Mouse (Mus musculus): ENCODE measurements around the gene Ankrd13b.

Ankrd13b gene

DNA sequence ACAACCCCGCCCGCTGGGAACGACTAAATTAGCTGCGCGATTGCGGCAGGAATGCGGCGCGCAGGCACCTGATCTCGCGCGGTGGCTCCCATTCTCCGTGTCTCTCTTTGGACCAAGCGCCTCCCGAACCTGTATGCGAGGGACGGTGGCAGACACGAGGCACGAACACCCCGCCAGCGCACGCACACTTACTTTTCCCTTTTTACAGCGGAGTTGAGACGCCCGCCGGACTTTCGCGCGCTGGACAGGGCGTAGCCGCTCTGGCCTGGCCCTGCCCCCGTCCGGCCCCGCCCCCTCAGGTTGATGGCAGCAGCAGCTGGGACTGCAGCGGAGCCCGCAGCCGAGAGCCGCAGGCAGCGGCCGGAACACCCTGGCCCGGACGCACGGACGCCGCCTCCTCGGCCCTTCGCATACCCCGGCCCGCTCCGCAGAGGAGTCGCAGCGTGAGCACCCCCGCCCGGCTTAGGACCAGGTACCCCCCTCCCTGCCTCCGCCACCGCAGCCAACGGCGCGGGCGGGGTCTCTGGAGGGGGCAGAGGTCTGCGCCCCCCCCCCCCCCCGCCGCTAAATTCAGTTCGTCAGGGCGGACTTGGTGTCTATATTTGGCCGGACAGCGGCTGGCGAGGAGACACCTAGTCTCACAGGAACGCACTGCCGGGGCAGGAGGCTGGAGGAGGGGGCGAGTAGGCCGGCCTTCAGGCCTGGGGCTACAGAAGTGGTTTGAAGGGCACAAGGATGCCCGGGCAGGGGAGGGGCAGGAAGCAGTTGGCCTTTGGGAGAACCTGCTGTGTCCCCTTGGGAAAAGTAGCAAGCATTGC is 27.0 kb downstream of the Ankrd13b start, which contains the start of gene Coro6:
TSS of gene Coro6 (plus strand) at position 129 of the 818 bp plus-strand sequence.
- DNase-seq (ENCODE audit: low spot score in 2 of 2) = peak; percentile 61 to 76

DNA sequence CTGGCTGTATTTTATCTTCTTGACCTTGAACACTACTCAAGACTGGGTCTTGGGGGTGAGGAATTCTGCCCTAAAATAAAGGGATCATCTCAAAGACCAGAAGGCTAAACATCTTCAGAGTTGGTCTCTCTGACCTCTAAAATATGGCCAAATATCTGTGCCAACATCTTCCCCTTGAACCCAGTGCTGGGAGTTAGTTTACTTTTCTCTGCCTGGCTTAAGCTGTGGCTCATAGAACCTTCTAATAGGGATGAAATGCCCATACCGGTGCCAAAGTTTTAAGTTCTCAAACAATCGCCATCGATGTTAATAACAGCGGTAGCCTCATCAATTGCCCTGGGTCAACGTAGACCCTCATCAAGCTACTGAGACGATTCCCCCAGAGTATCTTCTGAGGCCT is 27.6 kb downstream of the Ankrd13b start:
- no peak for DNase-seq (ENCODE audit: low spot score in 2 of 2)

DNA sequence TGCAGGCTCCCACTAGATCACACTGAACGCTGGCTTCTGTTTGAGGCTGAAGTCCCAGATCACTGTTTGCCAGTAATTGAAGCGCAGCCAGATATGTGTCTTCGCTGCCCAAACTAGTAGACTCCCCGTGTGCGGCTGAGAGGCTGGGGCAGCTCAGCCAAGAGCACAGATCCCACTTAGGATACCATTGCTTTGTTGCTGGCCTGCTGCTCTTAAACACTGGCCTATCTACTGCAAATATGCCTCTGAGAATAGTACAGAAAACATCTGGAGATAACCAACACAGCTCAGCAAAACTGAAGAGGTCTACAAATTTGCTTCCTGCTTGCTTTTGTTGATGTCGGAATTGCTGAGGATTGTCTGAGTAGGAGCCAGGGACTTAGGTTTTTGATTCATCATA is 32.6 kb downstream of the Ankrd13b start:
- peak in 1 of 2 experiments; percentile 50 for DNase-seq (ENCODE audit: low spot score in 2 of 2)

DNA sequence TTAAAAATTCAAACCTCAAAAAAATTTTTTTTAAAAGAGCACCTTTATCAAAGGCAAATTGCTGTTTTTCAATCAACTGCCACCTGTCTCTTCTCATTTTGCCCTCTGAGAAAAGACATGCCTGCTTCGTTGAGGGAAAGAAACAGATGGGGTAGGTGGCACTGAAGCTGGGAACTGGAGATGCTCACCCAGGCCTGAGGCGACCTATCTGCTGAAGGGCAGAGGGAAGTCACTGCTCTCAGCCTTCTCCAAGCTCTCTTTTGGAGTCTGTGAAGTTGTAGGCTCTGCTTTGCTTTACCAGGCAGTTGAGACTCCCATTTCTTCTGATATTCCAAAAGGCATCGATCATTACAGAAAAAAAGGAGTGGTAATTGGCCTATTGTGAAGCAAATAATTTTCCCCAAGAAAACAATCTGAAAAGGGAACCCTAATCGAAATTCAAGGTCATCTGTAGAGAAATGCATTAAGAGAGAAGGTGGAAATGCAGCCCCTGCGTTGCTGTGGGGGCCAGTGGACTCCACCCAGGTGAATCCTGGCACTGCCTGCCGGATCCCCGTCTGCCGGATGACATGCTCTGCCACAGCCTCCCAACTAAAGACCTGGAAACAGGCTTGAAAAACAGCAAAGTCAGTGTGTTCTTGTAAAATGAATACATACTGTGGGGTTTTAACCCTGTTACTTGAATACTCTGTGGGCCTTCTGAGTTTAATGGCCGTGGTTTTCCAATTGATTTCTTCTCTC is 33.5 kb downstream of the Ankrd13b start:
- DNase-seq (ENCODE audit: low spot score in 2 of 2) = peak in 1 of 2 experiments; percentile 10

DNA sequence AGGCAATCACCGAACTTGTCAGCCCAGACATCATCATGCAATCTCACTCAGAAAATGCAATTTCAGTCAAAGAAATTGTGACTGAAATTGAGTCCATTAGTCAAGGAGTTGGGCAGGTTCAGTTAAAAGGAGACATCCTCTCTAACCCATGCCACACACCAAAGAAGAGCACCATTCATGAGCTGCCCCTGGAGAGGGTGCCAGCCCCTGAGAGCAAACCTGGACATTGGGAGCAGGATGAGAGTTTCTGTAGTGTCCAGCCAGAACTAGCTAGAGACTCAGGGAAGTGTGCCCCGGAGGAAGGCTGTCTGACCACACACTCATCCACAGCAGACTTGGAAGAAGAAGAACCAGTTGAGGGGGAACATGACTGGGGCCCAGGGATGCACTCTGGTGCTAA is 36.1 kb downstream of the Ankrd13b start:
- DNase-seq (ENCODE audit: low spot score in 2 of 2) = no peak

DNA sequence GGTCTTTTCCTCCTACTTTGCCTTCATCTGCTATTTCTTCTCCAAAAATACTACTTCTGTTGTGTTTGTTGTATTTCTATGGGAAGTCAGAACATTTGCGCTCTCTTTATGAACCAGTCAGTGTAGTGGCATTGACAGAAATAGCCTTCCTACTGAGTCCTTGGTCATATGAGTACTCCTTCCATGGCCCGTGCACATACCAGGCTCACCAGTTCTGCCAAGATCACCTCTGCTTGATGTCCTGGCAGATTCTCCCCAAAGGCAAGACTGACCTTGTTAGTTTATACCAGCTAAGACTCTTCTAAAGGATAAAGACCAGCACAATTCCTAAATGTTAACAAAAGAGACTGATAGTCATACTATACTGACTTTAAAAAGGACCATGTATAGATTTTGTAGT is 37.8 kb downstream of the Ankrd13b start:
- no peak for DNase-seq (ENCODE audit: low spot score in 2 of 2)

DNA sequence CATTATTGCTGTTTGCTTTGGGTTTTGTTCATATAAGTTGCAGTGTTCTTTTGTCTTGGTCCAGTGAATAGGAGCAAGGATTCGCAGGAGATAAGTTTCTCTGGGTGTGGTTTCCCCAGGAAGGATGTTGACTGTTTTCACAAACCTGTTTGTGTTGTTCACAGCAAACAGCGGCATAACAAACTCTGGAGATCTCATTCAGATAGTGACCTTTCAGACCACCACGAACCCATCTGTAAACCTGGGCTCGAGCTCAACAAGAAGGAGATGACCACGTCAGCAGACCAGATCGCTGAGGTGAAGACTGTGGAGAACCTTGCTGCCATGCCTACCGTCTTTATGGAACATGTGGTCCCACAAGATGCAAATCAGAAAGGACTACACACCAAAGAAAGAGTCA is 40.3 kb downstream of the Ankrd13b start:
- no peak for DNase-seq (ENCODE audit: low spot score in 2 of 2)

DNA sequence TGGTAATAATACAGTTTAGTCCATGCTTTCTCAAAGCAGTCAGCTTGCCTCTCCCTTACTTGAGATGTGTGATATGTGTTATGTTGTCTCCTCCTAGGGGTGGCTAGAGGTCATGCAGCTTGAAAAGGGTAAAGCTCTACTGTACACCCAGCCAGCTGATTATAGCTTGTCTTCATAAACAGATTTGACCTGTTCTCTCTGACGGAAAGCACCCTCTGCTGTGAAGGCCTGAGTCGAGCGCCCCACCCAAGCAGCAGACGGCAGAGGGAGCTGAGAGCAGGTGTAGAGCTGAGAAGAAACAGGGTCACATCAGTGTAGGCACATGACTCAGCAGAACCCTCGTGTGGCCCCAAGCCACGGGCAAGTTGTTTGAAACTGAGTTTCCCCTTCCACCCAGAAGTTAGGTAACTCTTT is 42.8 kb downstream of the Ankrd13b start:
- DNase-seq (ENCODE audit: low spot score in 2 of 2) = no peak

DNA sequence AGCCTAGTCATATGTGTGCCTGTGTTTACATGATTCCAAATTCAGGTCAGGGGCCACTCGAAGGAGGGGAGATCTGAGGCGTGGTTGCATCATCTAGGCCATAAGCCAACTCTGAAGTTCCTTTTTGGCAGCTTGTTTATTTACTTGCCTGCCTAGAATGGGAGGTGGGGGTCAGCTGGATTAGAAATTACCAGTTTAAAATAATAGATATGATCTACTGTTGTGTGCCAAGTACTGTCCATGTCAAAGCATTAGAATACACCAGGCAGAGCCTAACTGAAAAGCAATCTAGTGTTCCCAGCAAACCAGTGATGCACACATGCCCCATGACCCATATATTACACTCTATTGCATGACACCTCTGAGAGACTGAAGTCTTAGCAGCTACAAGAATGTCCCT is 44.5 kb downstream of the Ankrd13b start:
- DNase-seq (ENCODE audit: low spot score in 2 of 2) = no peak

DNA sequence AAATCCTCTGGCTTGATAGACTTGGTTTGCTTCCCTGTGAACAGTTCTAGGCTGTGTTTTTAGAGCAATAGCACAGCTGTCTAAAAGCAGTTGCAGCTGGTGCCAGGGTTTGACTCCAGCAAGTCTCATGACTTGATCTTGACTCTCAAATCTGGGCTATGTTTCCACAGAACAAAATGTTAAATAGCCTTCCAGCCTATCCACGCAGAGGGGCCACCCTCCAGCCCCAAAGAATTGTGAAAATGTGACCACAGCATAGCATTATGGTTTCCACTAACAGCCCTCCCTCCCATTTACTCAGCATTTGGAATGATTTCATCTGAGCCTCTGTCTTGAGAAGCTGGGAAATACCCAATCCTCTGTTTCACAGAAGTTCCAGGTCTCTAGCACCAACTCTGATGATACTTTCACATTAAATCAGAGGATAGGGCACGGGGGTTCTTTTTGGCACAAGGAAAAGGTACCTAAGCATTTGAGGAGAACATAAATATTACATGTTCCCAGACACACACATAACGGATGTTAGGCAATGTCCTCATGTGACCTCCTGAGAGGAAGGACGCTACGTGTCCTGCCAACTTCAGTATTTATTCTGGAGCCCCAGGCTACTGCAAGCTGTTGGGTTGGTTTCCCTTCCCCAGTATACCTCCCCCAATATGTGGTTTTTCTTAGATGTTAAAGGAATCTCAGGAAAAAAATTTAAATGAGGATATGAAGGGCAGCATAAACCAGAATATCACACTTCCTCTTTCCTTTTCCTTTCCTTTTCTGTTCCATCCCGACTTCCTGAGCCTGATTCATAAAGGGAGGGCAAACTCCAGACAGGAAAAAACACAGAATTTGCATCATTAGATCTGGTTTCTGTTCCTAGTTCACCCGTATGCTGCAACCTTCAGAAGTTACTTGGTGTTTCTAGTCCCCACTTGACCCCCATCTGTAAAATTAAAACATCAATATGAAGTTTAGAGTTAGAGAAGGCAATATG is 47.0 kb downstream of the Ankrd13b start:
- peak in 1 of 2 experiments; percentile 44 for DNase-seq (ENCODE audit: low spot score in 2 of 2)

DNA sequence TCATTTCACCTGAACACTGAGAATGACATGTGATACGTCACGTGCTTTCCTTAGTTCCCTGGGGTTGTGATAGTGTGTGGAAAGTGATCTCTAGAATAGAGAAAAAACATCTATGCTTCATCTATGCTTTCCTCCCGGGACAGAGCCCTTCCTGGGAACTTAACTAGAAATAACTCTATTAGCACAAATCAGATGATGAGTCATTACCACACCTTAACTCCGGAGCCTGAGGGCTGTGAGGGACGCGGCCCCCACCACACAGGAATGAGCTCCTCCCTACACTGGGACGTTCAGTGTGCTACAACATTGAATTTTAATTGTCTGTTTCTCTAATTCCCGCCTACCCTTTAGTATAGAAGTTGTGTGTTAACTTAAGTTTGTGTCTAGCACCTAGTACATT is 48.5 kb downstream of the Ankrd13b start:
- no peak for DNase-seq (ENCODE audit: low spot score in 2 of 2)

DNA sequence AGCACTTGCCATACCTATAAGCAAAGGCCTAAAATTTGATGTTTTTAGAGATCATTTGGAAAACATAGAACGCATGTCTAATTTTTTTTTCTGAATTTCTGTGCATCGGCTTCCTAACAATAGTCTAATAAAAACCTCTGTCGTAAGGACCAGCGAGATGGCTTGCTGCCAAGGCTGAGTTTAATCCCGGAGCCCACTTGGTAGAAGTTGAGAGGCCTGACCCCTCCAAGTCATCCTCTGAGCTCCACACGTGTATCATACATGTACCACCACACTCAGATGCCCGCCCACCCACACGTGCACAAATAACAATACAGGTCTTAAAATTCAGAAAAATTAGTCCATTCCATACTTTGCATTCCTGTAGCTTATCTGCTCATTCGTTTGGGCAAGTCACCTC is 49.4 kb downstream of the Ankrd13b start:
- DNase-seq (ENCODE audit: low spot score in 2 of 2) = no peak

DNA sequence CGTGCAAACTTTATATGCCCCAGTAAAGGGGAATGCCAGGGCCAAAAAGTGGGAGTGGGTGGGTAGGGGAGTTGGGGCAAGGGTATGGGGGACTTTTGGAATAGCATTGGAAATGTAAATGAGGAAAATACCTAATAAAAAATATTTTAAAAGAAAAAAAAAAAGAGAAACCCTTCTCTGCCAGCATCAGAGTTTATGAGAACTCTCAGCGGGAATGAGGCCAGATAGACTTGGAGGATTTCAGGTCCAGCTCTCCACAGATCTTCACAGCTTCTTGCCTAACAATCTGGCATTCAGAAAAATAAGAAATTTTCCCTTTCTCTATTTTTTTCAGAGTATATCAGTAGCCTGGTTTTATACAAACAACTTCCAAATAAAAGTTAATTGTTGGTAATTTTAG is 52.5 kb downstream of the Ankrd13b start:
- DNase-seq (ENCODE audit: low spot score in 2 of 2) = no peak

DNA sequence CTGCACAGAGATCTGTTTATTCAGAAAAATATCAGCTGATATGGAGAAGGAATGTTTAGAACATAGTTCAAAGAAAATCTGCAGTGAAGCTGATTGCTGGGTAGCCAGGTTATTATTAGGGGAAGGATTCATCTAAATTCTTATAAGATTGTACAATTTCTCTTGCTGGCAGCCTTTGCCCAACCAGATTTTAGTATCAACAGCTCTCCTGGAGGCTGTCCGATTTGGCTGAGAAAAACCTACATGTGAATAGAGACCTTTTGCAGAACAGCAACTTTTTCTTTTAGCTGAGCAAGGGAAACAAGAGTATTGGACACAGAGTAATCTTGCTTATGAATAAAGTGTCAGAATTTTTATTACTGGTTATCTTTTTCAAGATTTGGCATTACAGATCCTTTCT is 61.0 kb downstream of the Ankrd13b start:
- DNase-seq (ENCODE audit: low spot score in 2 of 2) = no peak

DNA sequence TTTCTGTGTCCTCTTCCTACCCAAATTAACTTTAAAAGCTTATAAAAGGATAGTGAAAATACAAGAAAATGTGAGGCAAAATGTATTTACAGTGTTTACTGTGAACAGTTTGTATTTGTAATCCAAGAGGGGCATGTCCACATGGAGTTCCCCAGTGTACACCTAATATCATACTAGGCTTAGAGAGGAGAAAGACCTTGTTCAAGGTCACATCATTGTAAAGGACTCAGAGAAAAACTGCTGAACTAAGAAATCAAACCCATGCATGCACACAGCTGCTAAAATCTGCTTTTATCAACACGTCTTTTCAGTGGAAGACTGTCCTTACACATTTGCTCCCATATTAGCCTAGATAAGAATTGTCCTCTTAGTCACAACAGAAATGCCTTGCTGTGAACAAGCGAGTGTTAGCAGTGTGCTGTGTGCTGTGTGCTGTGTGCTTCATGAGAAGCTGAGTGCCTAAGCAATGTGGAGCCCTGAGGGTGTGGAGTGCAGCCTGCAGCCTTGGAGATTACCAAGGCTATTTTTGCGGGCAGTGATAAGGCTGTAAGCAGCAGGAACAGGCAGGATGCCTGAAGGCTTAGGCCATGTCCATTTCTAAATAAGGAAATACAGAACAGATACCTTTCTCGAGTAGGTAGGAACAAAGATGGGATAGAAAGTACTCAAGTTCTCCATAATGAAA is 66.2 kb downstream of the Ankrd13b start:
- DNase-seq (ENCODE audit: low spot score in 2 of 2) = no peak
